Mouse (Mus musculus): ENCODE measurements at regions not wholly inside any gene's neighbourhood (a gene's known extent, or its start where the extent isn't known, plus 50 kb on each side); places are given as distances from the start of the nearest gene placed in this dataset.

GRCm38 (mm10) chr15:57578794-57579193, 101.4 kb upstream of the Slc22a22 start:
- TF ChIP-seq CTCF (IDR thresholded peaks at IDR 0.05; ENCODE audit: extremely low read depth, insufficient read depth, insufficient read length, insufficient replicate concordance) (no peak), POLR2A (IDR thresholded peaks at IDR 0.05; ENCODE audit: low read depth, low read length) (no peak)
